Mouse (Mus musculus): ENCODE measurements around the gene Ddc. TPM values are rescaled to one million over a fixed set of nuclear protein-coding genes. Genes with fewer than 3 reads are reported as not detected.

Ddc gene
- total and polyA plus RNA-seq, 3 experiments: 0.07 to 0.08 TPM; not detected in 1

- Histone ChIP-seq H3K9me3 (replicated peaks; ENCODE audit: insufficient read depth, low read length) (no peaks in the 10 kb centered on the region), H3K4me1 (ENCODE audit: control insufficient read depth in 1 of 2, insufficient read depth in 2 of 2, low read length in 2 of 2) (0 out of 4 replicates have a peak, but pooled peaks cover 0 to 5% of the 10 kb centered on the region in 2 experiments), H3K36me3 (ENCODE audit: control insufficient read depth in 1 of 2, insufficient read depth in 2 of 2, low read length in 2 of 2) (peaks cover 0 to 5% of the 10 kb centered on the region in 2 experiments; a peak in 1 of 4 replicates), H3K9ac (ENCODE audit: control insufficient read depth, low read depth, low read length, poor library complexity, severe bottlenecking) (no peak overlapping the region), H3K79me2 (ENCODE audit: control insufficient read depth, insufficient read depth, low read length, poor library complexity) (no peaks in the 10 kb centered on the region), H3K4me3 (ENCODE audit: control insufficient read depth in 1 of 2, insufficient read depth in 1 of 2, low read depth in 2 of 2, low read length in 2 of 2) (no peak overlapping the region), H3K27ac (ENCODE audit: control insufficient read depth, low read depth, low read length) (no peak overlapping the region), H3K27me3 (ENCODE audit: control insufficient read depth in 1 of 2, insufficient read depth in 2 of 2, low read length in 2 of 2) (peaks cover 4 to 10% of the 10 kb centered on the region in 2 experiments)
- no peak for DNase-seq (ENCODE audit: low read depth, low spot score)
- TF ChIP-seq MXI1 (IDR thresholded peaks at IDR 0.05; ENCODE audit: low read depth, low read length) (no peak), RAD21 (IDR thresholded peaks at IDR 0.05; ENCODE audit: low read depth, low read length) (no peak), TBP (IDR thresholded peaks at IDR 0.05; ENCODE audit: low read depth, low read length) (no peak), USF1 (IDR thresholded peaks at IDR 0.05; ENCODE audit: low read depth, low read length) (no peak), NELFE (IDR thresholded peaks at IDR 0.05; ENCODE audit: low read depth, low read length) (no peak), KAT2A (conservative IDR thresholded peaks at IDR 0.05; ENCODE audit: low read depth, low read length) (no peak), MAFK (IDR thresholded peaks at IDR 0.05; ENCODE audit: borderline replicate concordance, low read depth, low read length) (no peak)
Observed at GRCm38 (mm10) chr11:11853731-11854461, 44.0 kb downstream of the Ddc start.

GRCm38 (mm10) chr11:11851957-11852505 is 45.9 kb downstream of the Ddc start:
- no peak for TF ChIP-seq USF1 (IDR thresholded peaks at IDR 0.05; ENCODE audit: low read depth, low read length)
- no peak for TF ChIP-seq BHLHE40 (IDR thresholded peaks at IDR 0.05; ENCODE audit: borderline replicate concordance, low read depth, low read length)
- no peak for TF ChIP-seq POLR2AphosphoS5 (IDR thresholded peaks at IDR 0.05; ENCODE audit: borderline replicate concordance, low read depth, low read length)
- TF ChIP-seq KAT2A (conservative IDR thresholded peaks at IDR 0.05; ENCODE audit: low read depth, low read length): no peak
- TF ChIP-seq E2F4 (IDR thresholded peaks at IDR 0.05; ENCODE audit: borderline replicate concordance, low read depth, low read length): no peak
- TF ChIP-seq SMC3 (IDR thresholded peaks at IDR 0.05; ENCODE audit: low read depth, low read length): no peak
- TF ChIP-seq CHD1 (IDR thresholded peaks at IDR 0.05; ENCODE audit: low read depth, low read length): no peak
- TF ChIP-seq ZKSCAN1 (IDR thresholded peaks at IDR 0.05; ENCODE audit: low read depth, low read length): no peak
- TF ChIP-seq TBP (IDR thresholded peaks at IDR 0.05; ENCODE audit: low read depth, low read length): no peak
- TF ChIP-seq TCF12 (IDR thresholded peaks at IDR 0.05; ENCODE audit: low read depth, low read length): no peak
- Histone ChIP-seq H3K27ac (ENCODE audit: control insufficient read depth, low read depth, low read length) (no peak overlapping the region), H3K9me3 (replicated peaks; ENCODE audit: insufficient read depth, low read length) (no peaks in the 10 kb centered on the region)

More at GRCm38 (mm10) chr11:11851957-11852505, 45.9 kb downstream of the Ddc start:
- Histone ChIP-seq H3K36me3 (ENCODE audit: control insufficient read depth in 1 of 2, insufficient read depth in 2 of 2, low read length in 2 of 2) (peaks cover 0 to 5% of the 10 kb centered on the region in 2 experiments; a peak in 1 of 4 replicates), H3K79me2 (ENCODE audit: control insufficient read depth, insufficient read depth, low read length, poor library complexity) (no peaks in the 10 kb centered on the region), H3K9ac (ENCODE audit: control insufficient read depth, low read depth, low read length, poor library complexity, severe bottlenecking) (no peak overlapping the region), H3K4me1 (ENCODE audit: control insufficient read depth in 1 of 2, insufficient read depth in 2 of 2, low read length in 2 of 2) (0 out of 4 replicates have a peak, but pooled peaks cover 0 to 5% of the 10 kb centered on the region in 2 experiments), H3K4me3 (ENCODE audit: control insufficient read depth in 1 of 2, insufficient read depth in 1 of 2, low read depth in 2 of 2, low read length in 2 of 2) (no peak overlapping the region), H3K27me3 (ENCODE audit: control insufficient read depth in 1 of 2, insufficient read depth in 2 of 2, low read length in 2 of 2) (peaks cover 3 to 14% of the 10 kb centered on the region in 2 experiments)
- DNase-seq (ENCODE audit: low read depth, low spot score): no peak

All from MEL (cell line).